Mouse (Mus musculus): ENCODE results near the gene Pheta2. TPM values are rescaled to one million over a fixed set of nuclear protein-coding genes. Genes with fewer than 3 reads are reported as not detected.

Pheta2 gene
- polyA plus RNA-seq, 2 experiments = 11.9 to 12.8 TPM

DNA sequence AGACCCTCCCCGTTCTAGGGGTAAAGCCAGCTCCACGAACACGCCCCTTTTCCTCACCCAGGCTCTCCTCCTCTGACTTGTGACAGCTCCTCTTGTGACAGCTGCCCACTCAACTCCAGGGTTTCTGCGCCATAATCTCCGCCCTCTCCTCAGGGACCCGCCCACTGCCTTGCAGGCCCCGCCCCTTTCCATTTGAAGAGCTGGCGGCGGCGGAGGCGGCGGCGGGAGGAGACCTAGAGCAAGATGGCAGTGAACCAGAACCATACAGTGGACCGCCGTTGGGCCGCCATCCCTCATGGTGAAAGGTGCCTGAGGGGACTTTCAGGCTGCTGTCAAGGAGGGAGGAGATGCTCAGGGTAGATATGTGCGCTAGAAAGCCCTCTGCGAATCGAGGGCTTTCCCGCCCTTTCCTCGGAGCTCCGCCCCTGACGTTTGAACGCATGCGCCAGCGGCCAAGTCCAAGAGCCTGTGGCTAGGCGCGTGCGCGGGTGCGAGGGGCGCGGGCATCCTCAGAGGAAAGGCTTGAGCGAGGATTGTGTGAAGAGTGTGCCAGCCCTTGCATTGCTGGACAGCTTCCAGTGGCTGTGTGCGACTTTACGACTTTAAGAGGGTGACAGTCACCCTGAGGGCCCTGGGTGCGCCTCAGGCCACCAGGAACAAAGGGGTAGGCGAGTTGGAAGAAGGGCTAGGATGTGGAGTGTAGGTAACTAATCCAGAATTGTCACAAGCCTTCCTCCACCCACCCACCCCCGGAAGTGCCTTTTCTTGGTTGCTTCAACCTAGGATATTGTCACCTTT is 39.8 kb upstream of the Pheta2 start, which contains the start of gene Wbp2nl:
Wbp2nl (plus strand) TSS at position 191 of the 798 bp plus-strand sequence.
- Histone ChIP-seq H3K4me2 (replicated peaks; ENCODE audit: low read depth, low read length, severe bottlenecking) (0 out of 2 replicates have a peak within 1 kb of the TSS, but pooled peaks have one; percentile 0), H3K9me3 (ENCODE audit: control insufficient read depth, low read length) (no peaks in the 10 kb centered on the region), H3K4me1 (ENCODE audit: control insufficient read depth, insufficient read depth, low read length) (peaks cover 3% of the 10 kb centered on the region; the same call in 1 of the 2 replicates), H3K27ac (replicated peaks; ENCODE audit: low read depth, low read length) (no peak within 1 kb of the TSS), H3K27me3 (ENCODE audit: control insufficient read depth, insufficient read depth, low read length) (no peaks in the 10 kb centered on the region), H3K36me3 (ENCODE audit: control insufficient read depth, insufficient read depth, low read length) (no peaks in the 10 kb centered on the region), H3K4me3 (replicated peaks; ENCODE audit: low read length) (no peak within 1 kb of the TSS), H3K9ac (ENCODE audit: low read depth, low read length, severe bottlenecking) (no peak within 1 kb of the TSS)
- DNase-seq (ENCODE audit: low spot score) (no peak), ATAC-seq (ENCODE audit: low FRiP score, low read depth) (no peak)
- TF ChIP-seq POLR2A (IDR thresholded peaks at IDR 0.05; ENCODE audit: borderline replicate concordance, extremely low read depth, insufficient read depth, insufficient read length) = no peak
- WGBS = 56% methylated on average over 39 of the region's 39 CpGs

DNA sequence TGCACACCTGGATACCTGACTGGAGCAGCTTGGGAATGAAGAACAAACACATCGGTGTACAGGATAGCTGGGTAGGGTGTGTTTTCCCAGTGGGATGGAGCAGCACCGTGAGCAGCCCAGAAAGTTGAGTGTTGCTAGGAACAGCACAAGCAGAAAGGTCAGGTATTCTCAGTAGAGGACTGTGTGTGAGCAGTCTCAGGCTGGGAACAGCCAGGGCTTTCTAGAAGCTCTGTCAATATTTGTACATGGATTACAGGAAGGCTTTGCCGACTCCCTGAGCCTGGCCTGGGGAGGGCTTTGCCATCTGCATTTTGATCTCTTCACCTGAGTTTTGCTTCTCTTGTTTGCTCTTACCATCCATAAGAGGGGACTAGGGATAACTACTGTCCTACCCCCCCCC is 31.6 kb upstream of the Pheta2 start:
- WGBS = 73% methylated on average over 3 of the region's 3 CpGs

DNA sequence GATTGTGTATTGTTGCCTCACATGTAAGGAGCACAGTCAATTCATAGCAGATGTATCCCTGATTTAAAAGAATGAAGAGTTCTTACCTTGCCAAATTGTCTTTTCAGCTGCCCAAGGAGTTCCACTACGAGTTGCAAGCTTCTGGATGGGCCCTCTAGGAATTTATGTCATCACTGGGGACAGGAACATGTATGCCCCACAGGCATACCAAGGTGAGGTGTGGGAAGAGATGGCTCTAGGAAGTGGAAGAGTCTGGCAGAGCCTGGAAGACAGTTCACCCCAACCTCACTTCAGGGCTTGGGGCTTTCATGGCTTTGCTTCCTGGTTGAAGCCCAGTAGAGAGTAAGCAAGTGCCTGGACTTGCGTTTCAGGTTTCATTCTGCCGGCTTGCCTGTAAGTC is 30.3 kb upstream of the Pheta2 start:
- H3K9me3 ChIP-seq (ENCODE audit: control insufficient read depth, low read length) = no peaks in the 10 kb centered on the region
- H3K4me1 ChIP-seq (ENCODE audit: control insufficient read depth, insufficient read depth, low read length) = no peaks in the 10 kb centered on the region
- H3K4me2 ChIP-seq (replicated peaks; ENCODE audit: low read depth, low read length, severe bottlenecking) = no peak overlapping the region
- ATAC-seq (ENCODE audit: low FRiP score, low read depth) (no peak), DNase-seq (ENCODE audit: low spot score) (no peak)
- 64% methylated on average over 3 of the region's 3 CpGs for WGBS
- no peak overlapping the region for H3K27ac ChIP-seq (replicated peaks; ENCODE audit: low read depth, low read length)
- H3K27me3 ChIP-seq (ENCODE audit: control insufficient read depth, insufficient read depth, low read length) = no peaks in the 10 kb centered on the region
- no peak overlapping the region for H3K4me3 ChIP-seq (replicated peaks; ENCODE audit: low read length)
- no peak overlapping the region for H3K9ac ChIP-seq (ENCODE audit: low read depth, low read length, severe bottlenecking)
- H3K36me3 ChIP-seq (ENCODE audit: control insufficient read depth, insufficient read depth, low read length) = no peaks in the 10 kb centered on the region
- TF ChIP-seq POLR2A (IDR thresholded peaks at IDR 0.05; ENCODE audit: borderline replicate concordance, extremely low read depth, insufficient read depth, insufficient read length) = no peak

More for the DNA sequence above, 31.6 kb upstream of the Pheta2 start:
- Histone ChIP-seq H3K36me3 (ENCODE audit: control insufficient read depth, insufficient read depth, low read length) (no peaks in the 10 kb centered on the region), H3K9ac (ENCODE audit: low read depth, low read length, severe bottlenecking) (no peak overlapping the region), H3K4me1 (ENCODE audit: control insufficient read depth, insufficient read depth, low read length) (no peaks in the 10 kb centered on the region), H3K27ac (replicated peaks; ENCODE audit: low read depth, low read length) (no peak overlapping the region), H3K4me3 (replicated peaks; ENCODE audit: low read length) (no peak overlapping the region), H3K4me2 (replicated peaks; ENCODE audit: low read depth, low read length, severe bottlenecking) (no peak overlapping the region), H3K9me3 (ENCODE audit: control insufficient read depth, low read length) (no peaks in the 10 kb centered on the region), H3K27me3 (ENCODE audit: control insufficient read depth, insufficient read depth, low read length) (no peaks in the 10 kb centered on the region)
- DNase-seq (ENCODE audit: low spot score) (no peak), ATAC-seq (ENCODE audit: low FRiP score, low read depth) (no peak)
- no peak for TF ChIP-seq POLR2A (IDR thresholded peaks at IDR 0.05; ENCODE audit: borderline replicate concordance, extremely low read depth, insufficient read depth, insufficient read length)

DNA sequence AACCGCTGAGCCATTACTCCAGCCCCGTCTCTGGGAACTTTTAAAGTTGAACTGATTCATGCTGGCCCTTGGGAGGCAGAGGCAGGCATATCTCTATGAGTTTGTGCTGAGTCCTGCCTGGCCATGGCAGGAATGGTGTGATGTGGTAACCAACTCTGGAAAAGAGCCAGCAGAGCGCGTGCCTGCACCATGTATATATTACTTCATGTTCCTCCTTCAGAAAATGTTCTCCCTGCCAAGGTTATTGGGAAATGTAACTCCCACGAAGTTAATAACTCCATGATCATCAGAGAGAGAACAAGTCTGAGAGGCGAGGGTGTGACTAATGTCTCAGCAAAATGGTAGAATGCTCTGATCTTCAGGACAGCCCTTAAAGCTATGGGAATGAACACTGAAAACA is 20.9 kb upstream of the Pheta2 start:
- WGBS = 80% methylated on average over 6 of the region's 6 CpGs
- no peak for ATAC-seq (ENCODE audit: low FRiP score, low read depth)

DNA sequence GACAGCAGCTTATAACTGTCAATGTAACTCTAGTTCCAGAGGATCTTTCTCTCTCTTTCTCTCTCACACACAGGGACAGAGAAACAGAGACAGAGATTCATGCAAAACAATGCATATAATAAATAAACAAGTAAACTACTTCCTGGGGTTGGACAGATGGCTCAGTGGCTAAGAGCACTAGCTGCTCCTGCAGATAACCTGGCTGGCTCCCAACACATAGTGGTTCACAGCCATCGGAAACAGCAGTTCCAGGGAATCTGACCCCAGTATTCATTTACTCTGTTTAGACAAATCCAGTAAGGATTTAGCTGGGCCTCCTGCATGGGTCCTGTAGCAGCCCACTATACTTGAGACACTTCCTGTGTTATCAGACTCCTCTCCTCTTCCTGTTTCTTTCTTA is 19.1 kb upstream of the Pheta2 start:
- no peak for DNase-seq (ENCODE audit: low spot score)
- no peak overlapping the region for H3K9ac ChIP-seq (ENCODE audit: low read depth, low read length, severe bottlenecking)
- no peak overlapping the region for H3K4me3 ChIP-seq (replicated peaks; ENCODE audit: low read length)
- no peak overlapping the region for H3K4me2 ChIP-seq (replicated peaks; ENCODE audit: low read depth, low read length, severe bottlenecking)
- no peak for TF ChIP-seq POLR2A (IDR thresholded peaks at IDR 0.05; ENCODE audit: borderline replicate concordance, extremely low read depth, insufficient read depth, insufficient read length)
- no peak for ATAC-seq (ENCODE audit: low FRiP score, low read depth)
- H3K27me3 ChIP-seq (ENCODE audit: control insufficient read depth, insufficient read depth, low read length) = no peaks in the 10 kb centered on the region
- H3K27ac ChIP-seq (replicated peaks; ENCODE audit: low read depth, low read length) = no peak overlapping the region
- WGBS = 93% methylated on average over 1 of the region's 1 CpGs
- H3K4me1 ChIP-seq (ENCODE audit: control insufficient read depth, insufficient read depth, low read length) = 0 out of 2 replicates have a peak, but pooled peaks cover 3% of the 10 kb centered on the region
- no peaks in the 10 kb centered on the region for H3K36me3 ChIP-seq (ENCODE audit: control insufficient read depth, insufficient read depth, low read length)
- no peaks in the 10 kb centered on the region for H3K9me3 ChIP-seq (ENCODE audit: control insufficient read depth, low read length)

More for the DNA sequence above, 20.9 kb upstream of the Pheta2 start:
- no peak for DNase-seq (ENCODE audit: low spot score)
- no peak overlapping the region for H3K9ac ChIP-seq (ENCODE audit: low read depth, low read length, severe bottlenecking)
- H3K4me3 ChIP-seq (replicated peaks; ENCODE audit: low read length) = no peak overlapping the region
- H3K36me3 ChIP-seq (ENCODE audit: control insufficient read depth, insufficient read depth, low read length) = no peaks in the 10 kb centered on the region
- no peak overlapping the region for H3K27ac ChIP-seq (replicated peaks; ENCODE audit: low read depth, low read length)
- TF ChIP-seq POLR2A (IDR thresholded peaks at IDR 0.05; ENCODE audit: borderline replicate concordance, extremely low read depth, insufficient read depth, insufficient read length) = no peak
- H3K9me3 ChIP-seq (ENCODE audit: control insufficient read depth, low read length) = no peaks in the 10 kb centered on the region
- no peak overlapping the region for H3K4me2 ChIP-seq (replicated peaks; ENCODE audit: low read depth, low read length, severe bottlenecking)
- no peaks in the 10 kb centered on the region for H3K4me1 ChIP-seq (ENCODE audit: control insufficient read depth, insufficient read depth, low read length)
- H3K27me3 ChIP-seq (ENCODE audit: control insufficient read depth, insufficient read depth, low read length) = no peaks in the 10 kb centered on the region

All from limb, embryonic 14.5 days (tissue).